Mouse (Mus musculus) liver, embryonic 18 days (tissue): ENCODE results near the gene Olfr476. TPM values are rescaled to one million over a fixed set of nuclear protein-coding genes. Genes with fewer than 3 reads are reported as not detected.

Experiments used
- polyA plus RNA-seq: library from polyadenylated mRNA; depleted of rRNA; stranded (reverse); fragments of >200 nt; gene quantifications from 2 replicates; pipeline ENCODE4 v1.2.3, GENCODE M21; 2012; rRNA removed

Gene Olfr476
- not detected in 2 replicates for polyA plus RNA-seq

DNA sequence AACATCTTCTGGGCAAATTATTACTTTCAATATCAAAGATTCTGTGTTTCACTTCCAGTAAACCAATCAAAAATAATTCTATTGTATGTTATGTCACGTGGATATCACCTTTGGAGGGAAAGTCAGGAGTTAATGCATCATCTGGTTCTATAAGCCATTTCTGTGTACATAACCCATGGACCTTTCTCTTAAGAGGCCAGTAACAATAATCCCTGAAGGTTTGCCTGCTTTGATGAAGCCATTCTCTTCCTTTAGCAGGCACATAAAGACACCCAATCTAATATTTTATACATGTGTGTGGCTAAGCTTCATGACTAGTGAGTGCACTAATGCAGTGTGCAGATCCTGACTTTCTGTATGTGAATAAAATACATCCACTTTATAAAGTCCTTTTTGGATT, at the start of gene Olfr476:
Olfr476 (plus strand) TSS at position 301 of the 400 bp plus-strand sequence.

DNA sequence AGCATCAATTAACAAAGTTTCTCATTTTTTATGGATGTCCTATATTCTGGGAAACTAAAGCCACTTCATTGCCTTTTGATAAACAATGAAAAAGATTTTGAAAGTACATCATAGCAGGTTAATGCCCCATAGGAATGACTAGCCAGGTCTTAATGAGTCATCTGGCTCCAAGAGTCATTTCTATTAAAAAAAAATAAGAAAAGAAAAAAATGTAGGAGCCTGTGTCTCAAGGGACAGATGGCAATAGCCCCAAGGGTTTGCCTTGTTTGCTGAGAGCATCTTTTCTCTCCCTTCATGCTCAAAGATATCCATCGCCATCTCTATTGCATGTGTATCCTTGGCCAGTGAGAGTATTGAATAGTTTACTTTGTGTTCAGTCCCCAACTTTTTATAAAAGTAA, 34.5 kb upstream of the Olfr476 start, which contains the start of gene Olfr473:
Olfr473 (plus strand) TSS at position 301 of the 400 bp plus-strand sequence.

DNA sequence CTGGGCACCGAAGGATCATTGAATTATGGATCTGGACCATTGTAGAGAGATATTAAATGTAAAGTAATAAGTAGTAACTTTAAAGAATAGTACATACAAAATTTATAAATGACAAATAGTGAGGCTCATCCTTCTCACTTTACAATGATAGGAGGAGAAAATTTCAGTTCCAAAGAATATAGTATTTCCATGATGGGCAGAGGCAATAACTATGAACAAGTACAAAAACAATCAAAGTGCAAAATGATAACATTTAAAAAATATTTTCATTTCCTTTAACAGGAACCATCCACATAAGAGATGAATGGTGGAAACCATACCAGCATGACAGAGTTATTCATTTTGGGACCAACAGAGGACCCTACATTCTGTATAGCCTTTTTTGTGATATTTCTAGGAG, 10.3 kb upstream of the Olfr476 start, which contains the start of gene Olfr474:
Olfr474 (plus strand) TSS at position 301 of the 400 bp plus-strand sequence.

DNA sequence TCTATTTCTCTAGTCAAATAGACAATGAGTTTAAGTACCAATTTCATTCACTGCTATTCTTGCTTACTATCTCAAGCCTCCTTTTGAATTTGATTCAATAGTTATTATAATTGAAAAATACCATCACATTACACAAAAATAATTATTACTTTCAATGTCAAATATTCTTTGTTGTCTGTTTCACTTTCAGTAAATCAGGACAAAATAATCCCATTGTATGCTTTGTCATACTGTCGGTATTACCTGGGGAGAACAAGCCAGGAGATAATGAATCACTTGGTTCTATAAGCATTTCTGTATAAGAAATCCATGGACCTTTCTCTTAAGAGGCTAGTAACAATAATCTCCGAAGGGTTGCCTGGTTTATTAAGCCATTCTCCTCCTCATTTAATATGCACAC, 21.8 kb downstream of the Olfr476 start, which contains the start of gene Olfr477:
Olfr477 (plus strand) TSS at position 301 of the 400 bp plus-strand sequence.

Other genes with a start within 250 kb of the Olfr476 start
- 0.02 TPM in 1 of 2 replicates, not detected in the other for gene Cyb5r2, start 206.8 kb upstream of the Olfr476 start, polyA plus RNA-seq
- gene Ovch2, start 163.6 kb upstream of the Olfr476 start, polyA plus RNA-seq = not detected in 2 replicates
- not detected in 2 replicates for gene Olfr467, start 152.5 kb upstream of the Olfr476 start, polyA plus RNA-seq
- gene Olfr469, start 139.3 kb upstream of the Olfr476 start, polyA plus RNA-seq = not detected in 2 replicates
- not detected in 2 replicates for gene Olfr470, start 117.3 kb upstream of the Olfr476 start, polyA plus RNA-seq
- not detected in 2 replicates for gene Olfr472, start 66.9 kb upstream of the Olfr476 start, polyA plus RNA-seq
- gene Olfr473, start 34.4 kb upstream of the Olfr476 start, polyA plus RNA-seq = not detected in 2 replicates
- gene Olfr474, start 10.2 kb upstream of the Olfr476 start, polyA plus RNA-seq = not detected in 2 replicates
- not detected in 2 replicates for gene Olfr477, start 21.9 kb downstream of the Olfr476 start, polyA plus RNA-seq
- gene Olfr478, start 69.2 kb downstream of the Olfr476 start, polyA plus RNA-seq = not detected in 2 replicates
- not detected in 2 replicates for gene Olfr479, start 85.9 kb downstream of the Olfr476 start, polyA plus RNA-seq
- gene Olfr480, start 102.5 kb downstream of the Olfr476 start, polyA plus RNA-seq = not detected in 2 replicates
- not detected in 2 replicates for gene Olfr481, start 115.1 kb downstream of the Olfr476 start, polyA plus RNA-seq
- 0.01 TPM in 1 of 2 replicates, not detected in the other for gene Olfr482, start 132.8 kb downstream of the Olfr476 start, polyA plus RNA-seq
- gene Olfr483, start 136.0 kb downstream of the Olfr476 start, polyA plus RNA-seq = not detected in 2 replicates
- gene Olfr484, start 162.6 kb downstream of the Olfr476 start, polyA plus RNA-seq = not detected in 2 replicates
- not detected in 2 replicates for gene Olfr485, start 195.1 kb downstream of the Olfr476 start, polyA plus RNA-seq
- not detected in 2 replicates for gene Olfr486, start 207.9 kb downstream of the Olfr476 start, polyA plus RNA-seq
- gene Olfr487, start 249.8 kb downstream of the Olfr476 start, polyA plus RNA-seq = not detected in 2 replicates